Mouse (Mus musculus) forebrain, embryonic 12.5 days (tissue): Measurements from ENCODE around the gene Nrxn3. TPM values are rescaled to one million over a fixed set of nuclear protein-coding genes. Genes with fewer than 3 reads are reported as not detected.
A peak's percentile ranks its signal among the peaks of the same experiment; 100 is the strongest.

ENCODE experiments used
- ATAC-seq: fragments of 200-750 bp; cut with Nextera tagmentation; 2 replicates; pipeline ENCODE4 v1.8.0; 2017; ENCODE audit warnings: moderate TSS enrichment; ENCODE audit not compliant: low FRiP score
- H3K27ac ChIP-seq: fragments of 300-500 bp; sonication (generic); 2 replicates; pipeline ENCODE4 v1.5.1; 2016; ENCODE audit warnings: mild to moderate bottlenecking
- H3K27me3 ChIP-seq: fragments of 300-500 bp; sonication (generic); 2 replicates; pipeline ENCODE4 v1.6.1; 2016; ENCODE audit warnings: mild to moderate bottlenecking
- H3K36me3 ChIP-seq: fragments of 300-500 bp; sonication (generic); replicated peaks from 2 replicates; pipeline ENCODE4 v1.6.1; 2016; ENCODE audit warnings: mild to moderate bottlenecking
- H3K4me1 ChIP-seq: fragments of 300-500 bp; sonication (generic); 2 replicates; pipeline ENCODE4 v1.6.1; 2016
- H3K4me2 ChIP-seq: fragments of 300-500 bp; sonication (generic); 2 replicates; pipeline ENCODE4 v1.6.1; 2016; ENCODE audit warnings: mild to moderate bottlenecking, moderate library complexity
- H3K4me3 ChIP-seq: fragments of 300-500 bp; sonication (generic); replicated peaks from 2 replicates; pipeline ENCODE4 v1.5.1; 2016; ENCODE audit warnings: mild to moderate bottlenecking
- H3K9ac ChIP-seq: fragments of 300-500 bp; sonication (generic); 2 replicates; pipeline ENCODE4 v1.6.1; 2016; ENCODE audit warnings: mild to moderate bottlenecking
- H3K9me3 ChIP-seq: fragments of 300-500 bp; sonication (generic); 2 replicates; pipeline ENCODE4 v1.6.1; 2016
- WGBS: fragments of 180-500 bp; shearing (Covaris S2); methylation state at CpG from one replicate; pipeline ENCODE4 v1.1.7; 2016; 5-methylcytosine and 5-hydroxymethylcytosine counted together
- polyA plus RNA-seq: library from polyadenylated mRNA; unstranded; fragments of >200 nt; fragmentation: Nextera tagmentation; extraction: Ambion mirVana; gene quantifications from 2 replicates; pipeline ENCODE4 v1.2.1, GENCODE M21; 2016

Gene Nrxn3
- polyA plus RNA-seq, 1 experiment from 2014 or later, result 62.2 TPM

DNA sequence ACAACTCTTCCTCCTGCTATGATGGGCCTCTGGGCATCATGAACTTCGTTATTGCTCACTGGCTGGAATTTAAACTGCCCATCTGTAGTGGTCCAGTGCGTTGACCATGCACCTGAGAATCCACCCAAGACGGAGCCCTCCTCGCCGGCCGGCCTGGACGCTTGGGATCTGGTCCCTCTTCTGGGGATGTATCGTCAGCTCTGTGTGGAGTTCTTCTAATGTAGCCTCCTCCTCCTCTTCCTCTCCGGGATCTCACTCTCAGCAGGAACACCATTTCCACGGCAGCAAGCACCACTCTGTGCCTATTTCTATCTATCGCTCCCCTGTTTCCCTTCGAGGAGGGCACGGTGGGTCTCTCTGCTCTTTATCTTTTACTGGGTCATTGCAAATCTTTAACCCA lies 1090.6 kb downstream of the Nrxn3 start:
- no peaks in the 10 kb centered on the region for H3K36me3 ChIP-seq
- no peak overlapping the region for H3K9ac ChIP-seq
- H3K4me2 ChIP-seq, result peak overlapping the region; percentile 85
- no peaks in the 10 kb centered on the region for H3K9me3 ChIP-seq
- peaks cover 33% of the 10 kb centered on the region for H3K4me1 ChIP-seq
- no peak for ATAC-seq
- H3K27ac ChIP-seq, result no peak overlapping the region
- H3K4me3 ChIP-seq, result peak overlapping the region; percentile 18
- WGBS, result 8% methylated on average over 13 of the region's 13 CpGs
- peaks cover 40% of the 10 kb centered on the region for H3K27me3 ChIP-seq

- H3K9ac ChIP-seq, result no peak overlapping the region
- peaks cover 40% of the 10 kb centered on the region for H3K27me3 ChIP-seq
- H3K4me2 ChIP-seq, result peak overlapping the region; percentile 85
- H3K9me3 ChIP-seq, result no peaks in the 10 kb centered on the region
- 78% methylated on average over 5 of the region's 5 CpGs for WGBS
- H3K36me3 ChIP-seq, result no peaks in the 10 kb centered on the region
- H3K27ac ChIP-seq, result no peak overlapping the region
- H3K4me1 ChIP-seq, result peaks cover 33% of the 10 kb centered on the region
- no peak for ATAC-seq
- H3K4me3 ChIP-seq, result peak overlapping the region; percentile 18
Observed at GRCm38 (mm10) chr12:89813718-89814117, 1091.0 kb downstream of the Nrxn3 start.

- Histone ChIP-seq H3K27me3 (peaks cover 40% of the 10 kb centered on the region), H3K4me2 (no peak overlapping the region), H3K4me1 (peaks cover 33% of the 10 kb centered on the region), H3K36me3 (no peaks in the 10 kb centered on the region), H3K4me3 (no peak overlapping the region), H3K9ac (no peak overlapping the region), H3K27ac (no peak overlapping the region), H3K9me3 (no peaks in the 10 kb centered on the region)
- 53% methylated on average over 4 of the region's 4 CpGs for WGBS
- ATAC-seq, result no peak
Observed at GRCm38 (mm10) chr12:89814536-89814935, 1091.9 kb downstream of the Nrxn3 start.

DNA sequence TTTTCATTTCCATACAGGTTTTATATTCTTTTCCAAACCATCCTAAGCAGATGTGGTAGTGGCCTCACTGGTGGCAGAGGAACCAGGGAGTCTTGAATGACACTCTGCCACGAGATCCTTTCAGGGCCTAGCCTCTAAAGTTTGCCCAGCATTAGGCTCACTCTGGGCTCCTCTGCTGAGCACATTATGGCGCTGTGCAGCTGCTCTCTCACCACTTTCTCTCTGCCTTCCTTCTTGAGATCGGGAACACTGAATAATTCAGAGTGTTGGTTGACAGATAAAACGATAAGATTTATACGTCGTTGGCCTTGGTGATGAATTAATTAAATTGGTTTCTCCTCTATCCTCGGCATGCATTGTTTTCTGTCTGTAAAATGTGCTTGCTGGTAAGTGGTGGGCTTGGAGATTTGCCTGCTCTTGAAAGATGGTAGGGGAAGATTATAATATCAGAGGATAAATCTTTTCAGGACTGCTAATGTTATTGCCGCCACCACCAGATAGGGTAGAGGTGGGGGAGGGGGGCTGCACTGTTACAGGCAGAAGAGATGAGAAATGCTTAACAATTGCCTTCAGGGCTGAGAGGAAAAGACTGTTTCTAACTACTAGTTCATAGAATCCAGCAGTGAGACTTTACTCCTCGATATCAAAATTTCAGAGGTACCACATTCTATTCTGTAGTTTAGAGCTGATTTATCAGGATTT lies 1094.5 kb downstream of the Nrxn3 start:
- Histone ChIP-seq H3K9ac (no peak overlapping the region), H3K4me3 (no peak overlapping the region), H3K9me3 (no peaks in the 10 kb centered on the region), H3K36me3 (no peaks in the 10 kb centered on the region), H3K27me3 (peaks cover 21% of the 10 kb centered on the region), H3K4me2 (no peak overlapping the region), H3K4me1 (peaks cover 28% of the 10 kb centered on the region), H3K27ac (no peak overlapping the region)
- 64% methylated on average over 9 of the region's 9 CpGs for WGBS
- ATAC-seq, result no peak

DNA sequence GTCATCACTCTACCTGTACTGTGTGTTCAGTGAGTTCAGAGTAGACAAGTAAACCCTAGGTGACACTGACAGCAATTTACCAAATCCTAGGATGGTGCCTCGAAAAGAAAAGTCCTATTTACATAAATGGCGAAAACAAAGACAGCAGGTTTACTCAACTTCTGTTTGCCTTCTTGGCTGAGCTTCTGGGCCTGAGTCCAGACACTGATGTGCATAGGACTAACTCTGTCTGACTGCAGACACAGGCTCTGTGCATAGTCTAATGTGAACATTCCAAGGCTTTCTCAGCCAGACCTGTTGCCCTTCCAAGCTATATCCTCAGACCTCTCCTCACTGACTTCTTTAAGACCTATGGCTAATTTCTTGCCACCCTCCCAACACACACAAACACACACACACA lies 1095.5 kb downstream of the Nrxn3 start:
- Histone ChIP-seq H3K27ac (no peak overlapping the region), H3K9ac (no peak overlapping the region), H3K4me2 (no peak overlapping the region), H3K4me1 (peaks cover 22% of the 10 kb centered on the region), H3K4me3 (no peak overlapping the region), H3K36me3 (no peaks in the 10 kb centered on the region), H3K9me3 (no peaks in the 10 kb centered on the region), H3K27me3 (peaks cover 13% of the 10 kb centered on the region)
- 88% methylated on average over 2 of the region's 2 CpGs for WGBS
- ATAC-seq, result no peak

DNA sequence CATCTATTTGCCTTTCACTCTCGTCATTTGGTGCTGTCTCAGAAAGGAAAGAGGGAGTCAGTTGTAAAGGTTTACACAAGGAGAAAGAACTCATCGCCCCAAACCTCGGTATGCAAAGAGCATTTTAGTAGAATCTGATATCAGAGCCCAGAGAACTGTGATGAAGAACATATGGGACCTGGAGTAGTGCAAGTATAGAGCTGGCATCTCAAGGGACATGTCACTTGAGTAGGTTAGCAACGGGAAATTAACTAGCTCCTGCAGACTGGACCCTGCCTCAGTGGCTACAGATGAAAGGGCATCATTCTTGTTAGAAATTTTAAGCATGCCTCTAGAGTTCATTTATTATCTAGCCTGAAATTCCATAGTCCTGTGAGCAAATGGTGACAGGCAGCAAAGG lies 1099.5 kb downstream of the Nrxn3 start:
- Histone ChIP-seq H3K36me3 (no peaks in the 10 kb centered on the region), H3K4me1 (peaks cover 14% of the 10 kb centered on the region; the same call in 1 of the 2 replicates), H3K9ac (no peak overlapping the region), H3K4me2 (no peak overlapping the region), H3K27ac (no peak overlapping the region), H3K9me3 (no peaks in the 10 kb centered on the region), H3K4me3 (no peak overlapping the region), H3K27me3 (no peaks in the 10 kb centered on the region)
- ATAC-seq, result no peak
- WGBS, result 55% methylated on average over 4 of the region's 4 CpGs

DNA sequence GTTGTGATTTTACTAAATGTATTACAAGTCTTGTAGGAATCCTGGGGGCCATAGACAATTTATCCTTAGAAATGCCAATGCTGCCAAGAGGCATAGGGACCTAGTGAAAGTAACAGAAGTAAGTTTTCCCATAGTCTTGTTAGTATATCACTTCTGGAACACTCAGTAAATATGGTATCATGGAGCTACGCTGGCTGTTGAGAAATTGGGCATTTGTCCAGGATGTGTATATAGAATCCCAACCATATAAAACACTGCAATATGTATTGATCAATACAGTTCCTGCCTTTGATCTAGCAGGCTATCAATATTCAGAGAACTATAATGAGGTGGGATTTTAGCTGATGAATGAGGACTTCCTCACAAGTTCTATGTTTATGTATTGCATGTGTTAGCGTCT lies 1107.3 kb downstream of the Nrxn3 start:
- H3K4me2 ChIP-seq, result no peak overlapping the region
- H3K4me1 ChIP-seq, result no peaks in the 10 kb centered on the region
- WGBS, result 88% methylated on average over 2 of the region's 2 CpGs
- no peaks in the 10 kb centered on the region for H3K36me3 ChIP-seq
- H3K27me3 ChIP-seq, result no peaks in the 10 kb centered on the region
- no peaks in the 10 kb centered on the region for H3K9me3 ChIP-seq
- no peak overlapping the region for H3K9ac ChIP-seq
- H3K4me3 ChIP-seq, result no peak overlapping the region
- no peak overlapping the region for H3K27ac ChIP-seq
- ATAC-seq, result no peak

DNA sequence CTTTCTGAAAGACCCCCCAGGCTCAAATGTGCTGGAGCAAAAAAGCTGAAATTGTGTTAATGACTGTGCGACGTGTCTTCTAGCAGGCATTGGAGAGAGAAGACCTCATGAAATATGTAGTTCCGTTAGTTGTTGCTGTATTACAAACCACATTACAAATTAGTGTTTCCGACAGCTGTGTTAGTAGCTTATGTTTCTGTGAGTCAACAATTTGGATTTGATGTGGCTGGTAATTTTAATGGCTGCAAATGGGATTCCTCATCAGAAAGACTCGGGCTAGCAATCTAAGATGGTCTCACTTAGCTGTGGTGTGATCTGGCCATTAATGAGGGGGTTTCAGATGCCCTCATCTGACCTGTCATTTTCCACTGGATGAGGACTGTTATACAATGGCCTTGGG lies 1107.7 kb downstream of the Nrxn3 start:
- 83% methylated on average over 5 of the region's 5 CpGs for WGBS
- Histone ChIP-seq H3K9me3 (no peaks in the 10 kb centered on the region), H3K4me1 (no peaks in the 10 kb centered on the region), H3K4me2 (no peak overlapping the region), H3K36me3 (no peaks in the 10 kb centered on the region), H3K4me3 (no peak overlapping the region), H3K27ac (no peak overlapping the region), H3K9ac (no peak overlapping the region), H3K27me3 (no peaks in the 10 kb centered on the region)
- ATAC-seq, result no peak

- WGBS, result 89% methylated on average over 6 of the region's 6 CpGs
- no peak for ATAC-seq
- H3K4me2 ChIP-seq, result no peak overlapping the region
Observed at GRCm38 (mm10) chr12:89831300-89831699, 1108.6 kb downstream of the Nrxn3 start.

DNA sequence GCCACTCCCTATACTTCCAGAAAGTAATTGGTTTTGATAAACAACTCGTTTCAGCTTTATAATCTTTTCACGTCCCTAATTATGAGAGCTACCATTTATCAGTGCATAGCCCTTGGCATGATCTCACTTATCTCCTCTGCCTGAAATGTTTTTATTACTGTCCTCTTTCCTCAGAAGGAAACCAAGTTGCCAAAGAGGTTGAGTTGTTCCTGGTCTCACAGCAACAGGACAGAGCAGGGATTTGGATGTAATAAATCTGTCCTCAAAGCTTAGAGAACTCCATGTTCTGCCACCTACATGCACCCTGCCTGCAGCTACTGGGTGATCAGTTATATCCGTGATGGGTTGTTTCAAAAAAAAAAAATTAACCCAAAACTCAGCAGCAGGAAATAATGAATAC lies 1113.6 kb downstream of the Nrxn3 start:
- ATAC-seq, result no peak
- no peak overlapping the region for H3K9ac ChIP-seq
- H3K36me3 ChIP-seq, result no peaks in the 10 kb centered on the region
- no peak overlapping the region for H3K4me2 ChIP-seq
- H3K4me3 ChIP-seq, result no peak overlapping the region
- no peak overlapping the region for H3K27ac ChIP-seq
- H3K27me3 ChIP-seq, result no peaks in the 10 kb centered on the region
- H3K4me1 ChIP-seq, result no peaks in the 10 kb centered on the region
- WGBS, result 80% methylated on average over 3 of the region's 3 CpGs
- no peaks in the 10 kb centered on the region for H3K9me3 ChIP-seq

More at GRCm38 (mm10) chr12:89831300-89831699, 1108.6 kb downstream of the Nrxn3 start:
- H3K27ac ChIP-seq, result no peak overlapping the region
- no peaks in the 10 kb centered on the region for H3K36me3 ChIP-seq
- H3K9me3 ChIP-seq, result no peaks in the 10 kb centered on the region
- H3K4me1 ChIP-seq, result no peaks in the 10 kb centered on the region
- H3K27me3 ChIP-seq, result no peaks in the 10 kb centered on the region
- H3K4me3 ChIP-seq, result no peak overlapping the region
- H3K9ac ChIP-seq, result no peak overlapping the region

DNA sequence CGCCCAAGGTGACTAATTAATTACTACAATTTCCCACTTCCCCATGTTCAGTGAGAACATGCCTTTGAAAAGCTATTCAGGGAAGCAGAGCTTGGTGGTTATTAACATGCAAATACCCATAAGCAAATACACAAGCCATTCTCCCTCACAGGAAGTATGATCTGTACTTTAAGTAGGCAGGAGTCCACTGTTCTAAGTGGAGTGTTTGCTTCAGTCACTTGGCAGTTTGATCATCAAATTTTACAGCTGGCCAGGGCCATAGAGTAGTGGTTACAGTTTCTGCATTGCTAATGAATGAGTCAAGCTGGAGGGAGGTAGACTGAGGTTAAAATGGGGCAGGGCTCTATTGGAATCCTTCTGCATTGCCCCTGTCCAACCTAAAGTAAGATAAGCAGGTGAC lies 1120.2 kb downstream of the Nrxn3 start:
- Histone ChIP-seq H3K4me1 (no peaks in the 10 kb centered on the region), H3K27ac (no peak overlapping the region), H3K36me3 (no peaks in the 10 kb centered on the region), H3K4me2 (no peak overlapping the region), H3K27me3 (no peaks in the 10 kb centered on the region), H3K9ac (no peak overlapping the region), H3K4me3 (no peak overlapping the region), H3K9me3 (no peaks in the 10 kb centered on the region)
- WGBS, result 92% methylated on average over 1 of the region's 1 CpGs
- ATAC-seq, result no peak

DNA sequence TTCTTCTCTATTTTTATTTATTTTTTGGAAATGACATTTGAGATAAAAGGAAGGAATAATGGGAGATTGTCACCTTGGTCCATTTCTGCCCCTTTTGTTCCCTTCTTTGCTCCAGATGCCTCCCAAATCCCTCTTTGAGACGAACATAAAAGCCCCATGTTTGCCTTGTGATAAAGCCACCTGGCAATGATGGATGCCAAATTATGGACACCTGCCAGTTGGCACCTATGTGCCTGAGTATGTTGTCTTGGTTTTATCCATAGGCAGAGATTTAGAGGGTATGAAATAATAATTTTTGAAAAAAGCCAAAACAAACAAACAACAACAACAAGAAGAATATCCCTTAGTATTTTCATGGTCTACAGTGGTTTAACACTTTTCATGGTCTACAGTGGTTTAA lies 1125.4 kb downstream of the Nrxn3 start:
- H3K9me3 ChIP-seq, result no peaks in the 10 kb centered on the region
- no peak overlapping the region for H3K4me3 ChIP-seq
- no peak overlapping the region for H3K27ac ChIP-seq
- H3K36me3 ChIP-seq, result no peaks in the 10 kb centered on the region
- H3K4me1 ChIP-seq, result no peaks in the 10 kb centered on the region
- H3K9ac ChIP-seq, result no peak overlapping the region
- WGBS, result 42% methylated on average over 1 of the region's 1 CpGs
- no peaks in the 10 kb centered on the region for H3K27me3 ChIP-seq
- no peak for ATAC-seq
- H3K4me2 ChIP-seq, result no peak overlapping the region

DNA sequence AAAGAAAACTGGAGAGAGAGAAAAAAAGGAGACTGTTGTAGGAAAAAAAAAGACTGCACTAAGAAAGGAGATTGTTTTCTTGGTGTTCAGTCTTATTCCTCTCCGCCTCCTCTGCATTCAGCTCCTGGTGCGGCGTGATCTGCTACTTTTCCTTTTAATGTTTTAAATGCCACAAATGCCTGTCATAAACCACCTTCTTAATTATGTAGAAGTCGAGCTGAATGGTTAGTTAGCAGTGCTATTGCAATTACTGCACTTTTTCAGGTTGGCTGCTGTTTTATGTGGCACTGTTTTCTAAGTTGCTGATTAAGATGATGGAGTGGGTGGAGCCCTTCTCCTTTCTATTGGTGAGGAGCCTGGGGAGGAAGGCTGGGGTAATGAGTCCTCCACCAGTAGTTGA lies 1131.7 kb downstream of the Nrxn3 start:
- peak; percentile 55; the same call in 1 of the 2 replicates for ATAC-seq
- peak overlapping the region; percentile 44; the same call in 1 of the 2 replicates for H3K27ac ChIP-seq
- no peaks in the 10 kb centered on the region for H3K36me3 ChIP-seq
- peaks cover 17% of the 10 kb centered on the region for H3K4me1 ChIP-seq
- no peaks in the 10 kb centered on the region for H3K27me3 ChIP-seq
- peak overlapping the region; percentile 22 for H3K4me2 ChIP-seq
- 9% methylated on average over 4 of the region's 4 CpGs for WGBS
- no peak overlapping the region for H3K9ac ChIP-seq
- H3K9me3 ChIP-seq, result no peaks in the 10 kb centered on the region
- no peak overlapping the region for H3K4me3 ChIP-seq
